Mouse (Mus musculus) intestine, embryonic 16.5 days (tissue): ENCODE measurements around the gene Mgat3. TPM values are rescaled to one million over a fixed set of nuclear protein-coding genes. Genes with fewer than 3 reads are reported as not detected.
A peak's percentile ranks its signal among the peaks of the same experiment; 100 is the strongest.

Source experiments
- ATAC-seq: fragments of 200-750 bp; cut with Nextera tagmentation; 2 replicates; pipeline ENCODE4 v1.8.0; 2017; ENCODE audit warnings: moderate TSS enrichment, moderate library complexity
- H3K27ac ChIP-seq: fragments of 300-500 bp; sonication (generic); 2 replicates; pipeline ENCODE4 v1.5.1; 2014; ENCODE audit warnings: mild to moderate bottlenecking, low read length
- H3K27me3 ChIP-seq: fragments of 300-500 bp; sonication (generic); replicated peaks from 2 replicates; pipeline ENCODE4 v1.6.1; 2014; ENCODE audit warnings: low read length, control low read depth, mixed read lengths; ENCODE audit not compliant: control insufficient read depth, insufficient read depth
- H3K36me3 ChIP-seq: fragments of 300-500 bp; sonication (generic); 2 replicates; pipeline ENCODE4 v1.6.1; 2014; ENCODE audit warnings: low read length, control low read depth; ENCODE audit not compliant: control insufficient read depth, insufficient read depth
- H3K4me1 ChIP-seq: fragments of 300-500 bp; sonication (generic); 2 replicates; pipeline ENCODE4 v1.6.1; 2014; ENCODE audit warnings: low read length, control low read depth, mixed read lengths; ENCODE audit not compliant: control insufficient read depth, insufficient read depth
- H3K4me2 ChIP-seq: fragments of 300-500 bp; sonication (generic); 2 replicates; pipeline ENCODE4 v1.6.1; 2014; ENCODE audit warnings: low read depth, low read length, control low read depth
- H3K4me3 ChIP-seq: fragments of 300-500 bp; sonication (generic); 2 replicates; pipeline ENCODE4 v1.5.1; 2014; ENCODE audit warnings: mild to moderate bottlenecking, low read length
- H3K9ac ChIP-seq: fragments of 300-500 bp; sonication (generic); 2 replicates; pipeline ENCODE4 v1.6.1; 2014; ENCODE audit warnings: low read depth, low read length
- H3K9me3 ChIP-seq: fragments of 300-500 bp; sonication (generic); 2 replicates; pipeline ENCODE4 v1.6.1; 2016; ENCODE audit warnings: low read length, control low read depth; ENCODE audit not compliant: control insufficient read depth
- WGBS: fragments of 180-500 bp; shearing (Covaris S2); extraction: QIAGEN DNeasy Blood & Tissue Kit; methylation state at CpG from one replicate; pipeline ENCODE4 v1.1.7; 2014; 5-methylcytosine and 5-hydroxymethylcytosine counted together
- polyA plus RNA-seq: library from polyadenylated mRNA; unstranded; fragments of >200 nt; fragmentation: Nextera tagmentation; extraction: Ambion mirVana; gene quantifications from 2 replicates; pipeline ENCODE4 v1.2.1, GENCODE M21; 2015

Mgat3 gene
- polyA plus RNA-seq, 1 experiment from 2014 or later = 14.8 TPM

- Histone ChIP-seq H3K9ac (no peak overlapping the region), H3K36me3 (peaks cover 9% of the 10 kb centered on the region; the same call in 1 of the 2 replicates), H3K27ac (no peak overlapping the region), H3K9me3 (no peaks in the 10 kb centered on the region), H3K4me2 (no peak overlapping the region), H3K4me1 (peaks cover 14% of the 10 kb centered on the region), H3K4me3 (no peak overlapping the region), H3K27me3 (no peaks in the 10 kb centered on the region)
- WGBS = 43% methylated on average over 5 of the region's 5 CpGs
- no peak for ATAC-seq
These were observed 8.1 kb upstream of the Mgat3 start for GRCm38 (mm10) chr15:80165396-80165795.

GRCm38 (mm10) chr15:80169484-80169883 lies 4.0 kb upstream of the Mgat3 start:
- 89% methylated on average over 1 of the region's 1 CpGs for WGBS
- no peak for ATAC-seq
- Histone ChIP-seq H3K27me3 (no peaks in the 10 kb centered on the region), H3K9ac (no peak overlapping the region), H3K9me3 (no peaks in the 10 kb centered on the region), H3K27ac (no peak overlapping the region), H3K36me3 (no peaks in the 10 kb centered on the region), H3K4me1 (peaks cover 22% of the 10 kb centered on the region), H3K4me3 (no peak overlapping the region), H3K4me2 (no peak overlapping the region)

GRCm38 (mm10) chr15:80170357-80170756 lies 3.2 kb upstream of the Mgat3 start:
- H3K4me2 ChIP-seq = no peak overlapping the region
- no peak for ATAC-seq
- no peak overlapping the region for H3K4me3 ChIP-seq
- H3K9ac ChIP-seq = 0 out of 2 replicates have a peak overlapping the region, but pooled peaks have one; percentile 24
- 49% methylated on average over 4 of the region's 4 CpGs for WGBS
- H3K27ac ChIP-seq = no peak overlapping the region
- no peaks in the 10 kb centered on the region for H3K36me3 ChIP-seq
- no peaks in the 10 kb centered on the region for H3K27me3 ChIP-seq
- H3K4me1 ChIP-seq = peaks cover 29% of the 10 kb centered on the region
- no peaks in the 10 kb centered on the region for H3K9me3 ChIP-seq

- no peak overlapping the region for H3K4me3 ChIP-seq
- no peaks in the 10 kb centered on the region for H3K36me3 ChIP-seq
- peaks cover 31% of the 10 kb centered on the region for H3K4me1 ChIP-seq
- WGBS = 10% methylated on average over 8 of the region's 8 CpGs
- H3K9me3 ChIP-seq = no peaks in the 10 kb centered on the region
- H3K27ac ChIP-seq = no peak overlapping the region
- no peaks in the 10 kb centered on the region for H3K27me3 ChIP-seq
- H3K4me2 ChIP-seq = no peak overlapping the region
- no peak for ATAC-seq
- H3K9ac ChIP-seq = no peak overlapping the region
These were observed 2.2 kb upstream of the Mgat3 start for GRCm38 (mm10) chr15:80171286-80171685.

- 24% methylated on average over 6 of the region's 6 CpGs for WGBS
- no peaks in the 10 kb centered on the region for H3K36me3 ChIP-seq
- H3K27me3 ChIP-seq = no peaks in the 10 kb centered on the region
- H3K9ac ChIP-seq = no peak overlapping the region
- peaks cover 31% of the 10 kb centered on the region for H3K4me1 ChIP-seq
- H3K27ac ChIP-seq = no peak overlapping the region
- no peak for ATAC-seq
- H3K4me2 ChIP-seq = no peak overlapping the region
- no peak overlapping the region for H3K4me3 ChIP-seq
- no peaks in the 10 kb centered on the region for H3K9me3 ChIP-seq
These were observed 1.7 kb upstream of the Mgat3 start for GRCm38 (mm10) chr15:80171791-80172190.

GRCm38 (mm10) chr15:80173781-80174597 lies 468 bp downstream of the Mgat3 start:
- ATAC-seq = peak; percentile 27
- no peaks in the 10 kb centered on the region for H3K9me3 ChIP-seq
- H3K4me2 ChIP-seq = peak overlapping the region; percentile 97
- H3K4me1 ChIP-seq = peaks cover 34% of the 10 kb centered on the region
- H3K9ac ChIP-seq = peak overlapping the region; percentile 91
- H3K27ac ChIP-seq = peak overlapping the region; percentile 65
- H3K27me3 ChIP-seq = no peaks in the 10 kb centered on the region
- H3K36me3 ChIP-seq = no peaks in the 10 kb centered on the region
- under 1% methylated on average over 48 of the region's 60 CpGs for WGBS
- H3K4me3 ChIP-seq = peak overlapping the region; percentile 80

GRCm38 (mm10) chr15:80174598-80174875 lies 1.0 kb downstream of the Mgat3 start:
- peak overlapping the region; percentile 97 for H3K4me2 ChIP-seq

GRCm38 (mm10) chr15:80175316-80175715 lies 1.8 kb downstream of the Mgat3 start:
- no peak overlapping the region for H3K27ac ChIP-seq
- 75% methylated on average over 9 of the region's 9 CpGs for WGBS
- H3K27me3 ChIP-seq = no peaks in the 10 kb centered on the region
- peak overlapping the region; percentile 80; the same call in 1 of the 2 replicates for H3K4me3 ChIP-seq
- H3K9ac ChIP-seq = peak overlapping the region; percentile 91; the same call in 1 of the 2 replicates
- no peak for ATAC-seq
- no peaks in the 10 kb centered on the region for H3K36me3 ChIP-seq
- no peaks in the 10 kb centered on the region for H3K9me3 ChIP-seq
- peaks cover 34% of the 10 kb centered on the region for H3K4me1 ChIP-seq
- peak overlapping the region; percentile 97; the same call in 1 of the 2 replicates for H3K4me2 ChIP-seq

More at GRCm38 (mm10) chr15:80174598-80174875, 1.0 kb downstream of the Mgat3 start:
- peaks cover 38% of the 10 kb centered on the region for H3K4me1 ChIP-seq
- no peaks in the 10 kb centered on the region for H3K27me3 ChIP-seq
- no peaks in the 10 kb centered on the region for H3K36me3 ChIP-seq
- WGBS = 13% methylated on average over 5 of the region's 5 CpGs
- H3K9ac ChIP-seq = peak overlapping the region; percentile 91
- no peaks in the 10 kb centered on the region for H3K9me3 ChIP-seq
- no peak for ATAC-seq
- H3K4me3 ChIP-seq = peak overlapping the region; percentile 80
- H3K27ac ChIP-seq = 0 out of 2 replicates have a peak overlapping the region, but pooled peaks have one; percentile 65

- Histone ChIP-seq H3K27me3 (no peaks in the 10 kb centered on the region), H3K9ac (no peak overlapping the region), H3K4me2 (no peak overlapping the region)
These were observed 2.2 kb downstream of the Mgat3 start for GRCm38 (mm10) chr15:80175756-80176155.

More at GRCm38 (mm10) chr15:80175756-80176155, 2.2 kb downstream of the Mgat3 start:
- Histone ChIP-seq H3K27ac (no peak overlapping the region), H3K9me3 (no peaks in the 10 kb centered on the region), H3K36me3 (no peaks in the 10 kb centered on the region), H3K4me3 (no peak overlapping the region), H3K4me1 (peaks cover 31% of the 10 kb centered on the region)
- ATAC-seq = no peak
- WGBS = 79% methylated on average over 6 of the region's 6 CpGs
